21 mouse cellular contexts compared by ENCODE assay signal in the genomic region with DNA sequence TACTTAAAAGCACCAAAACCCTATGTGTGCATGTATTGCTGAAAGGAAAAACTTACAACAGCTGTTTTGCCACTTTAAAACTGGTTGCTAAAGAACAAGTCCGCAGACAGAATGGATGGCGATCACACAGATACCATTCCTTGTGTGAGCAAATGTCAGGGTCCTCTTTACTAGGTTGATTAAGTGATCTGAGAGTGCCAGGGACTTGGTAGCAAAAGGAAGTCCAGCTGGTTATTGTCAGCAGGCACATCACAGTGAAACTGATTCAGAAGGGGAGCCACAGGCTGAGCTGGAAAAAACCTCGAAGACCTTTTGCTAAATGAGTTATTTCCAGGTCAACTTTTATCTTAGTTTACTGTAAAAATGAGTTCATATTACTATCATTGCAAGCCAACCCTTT.
A peak's percentile ranks its signal among the peaks of the same experiment; 100 is the strongest.
DNase-seq lines count a peak whose midpoint lies in the region; ATAC-seq and TF ChIP-seq lines count a peak whose summit lies in the region.
"Had no signal": no experiment of that assay in that cellular context is flagged by ENCODE, and none has a peak within 500 bp of the region (broad histone marks: within the 10 kb centered on the region; RNA-seq: fewer than 3 reads in every experiment).

No protein-coding gene starts in this region.

- no peak overlapping the region for H3K4me2 ChIP-seq in intestine, embryonic 16.5 days (ENCODE audit: low read depth, low read length)
- no peak overlapping the region for H3K4me2 ChIP-seq in intestine, embryonic 15.5 days (replicated peaks)
- no peak overlapping the region for H3K4me2 ChIP-seq in lung, postnatal 0 days (replicated peaks; ENCODE audit: low read depth, low read length)
- H3K4me2 ChIP-seq: limb, embryonic 15.5 days; midbrain, embryonic 11.5 days had no signal

- TF ChIP-seq EP300 in lung, postnatal 0 days (IDR thresholded peaks at IDR 0.05) = no peak

- H3K36me3 ChIP-seq in heart, embryonic 10.5 days = no peaks in the 10 kb centered on the region
- no peaks in the 10 kb centered on the region for H3K36me3 ChIP-seq in intestine, embryonic 16.5 days (ENCODE audit: control insufficient read depth, insufficient read depth, low read length)
- H3K36me3 ChIP-seq in intestine, embryonic 15.5 days = no peaks in the 10 kb centered on the region
- no peaks in the 10 kb centered on the region for H3K36me3 ChIP-seq in lung, postnatal 0 days (ENCODE audit: insufficient read depth, low read length)
- H3K36me3 ChIP-seq: hindbrain, embryonic 10.5 days; limb, embryonic 15.5 days had no signal

- no peak for TF ChIP-seq CTCF in lung, postnatal 0 days (IDR thresholded peaks at IDR 0.05)

- peaks cover 49% of the 10 kb centered on the region for H3K4me1 ChIP-seq in heart, embryonic 10.5 days
- 0 out of 2 replicates have a peak, but pooled peaks cover 4% of the 10 kb centered on the region for H3K4me1 ChIP-seq in intestine, embryonic 16.5 days (ENCODE audit: control insufficient read depth, insufficient read depth, low read length)
- peaks cover 8% of the 10 kb centered on the region; the same call in 1 of the 2 replicates for H3K4me1 ChIP-seq in intestine, embryonic 15.5 days (replicated peaks)
- H3K4me1 ChIP-seq in lung, postnatal 0 days (ENCODE audit: insufficient read depth, low read depth, low read length) = peaks cover 8% of the 10 kb centered on the region

- DNase-seq in heart, embryonic 10.5 days (ENCODE audit: low spot score) = peak; percentile 70
- no peak for DNase-seq in heart, postnatal 25 days (ENCODE audit: low spot score)
- DNase-seq in lung, postnatal 0 days (ENCODE audit: low spot score) = peak; percentile 63
- peak; percentile 49 for DNase-seq in lung, postnatal 36 days
- no peak for DNase-seq in left cerebral cortex, adult 9 months (ENCODE audit: low spot score in 2 of 2)
- DNase-seq: adrenal gland, adult 2 months; cerebellum, adult 11 months; cerebellum, postnatal 10 days; forebrain, postnatal 0 days; kidney, postnatal 4 days; left cerebral cortex, postnatal 4 days; thymus, postnatal 14 days had no signal

- intact Hi-C loops in heart, postnatal 25 days (cut with DNase I) = no loop called here

- H3K27me3 ChIP-seq in heart, embryonic 10.5 days (ENCODE audit: insufficient read depth, poor library complexity, severe bottlenecking) = no peaks in the 10 kb centered on the region
- no peaks in the 10 kb centered on the region for H3K27me3 ChIP-seq in intestine, embryonic 16.5 days (replicated peaks; ENCODE audit: control insufficient read depth, insufficient read depth, low read length)
- H3K27me3 ChIP-seq in intestine, embryonic 15.5 days (replicated peaks) = no peaks in the 10 kb centered on the region
- no peaks in the 10 kb centered on the region for H3K27me3 ChIP-seq in lung, postnatal 0 days (replicated peaks; ENCODE audit: insufficient read depth, low read length)
- H3K27me3 ChIP-seq: limb, embryonic 15.5 days had no signal

- H3K4me3 ChIP-seq in heart, embryonic 10.5 days = no peak overlapping the region
- H3K4me3 ChIP-seq in intestine, embryonic 16.5 days (ENCODE audit: low read length) = no peak overlapping the region
- H3K4me3 ChIP-seq in intestine, embryonic 15.5 days (replicated peaks) = no peak overlapping the region
- no peak overlapping the region for H3K4me3 ChIP-seq in lung, postnatal 0 days (ENCODE audit: low read depth, low read length)
- H3K4me3 ChIP-seq: hindbrain, embryonic 10.5 days; limb, embryonic 15.5 days had no signal

- WGBS in heart, embryonic 10.5 days = 52% methylated on average over 3 of the region's 3 CpGs
- WGBS in intestine, embryonic 16.5 days = 52% methylated on average over 3 of the region's 3 CpGs
- WGBS in intestine, embryonic 15.5 days = 42% methylated on average over 3 of the region's 3 CpGs
- 46% methylated on average over 3 of the region's 3 CpGs for WGBS in lung, postnatal 0 days

- peak overlapping the region; percentile 16; the same call in 1 of the 2 replicates for H3K27ac ChIP-seq in heart, embryonic 10.5 days
- H3K27ac ChIP-seq in intestine, embryonic 16.5 days (ENCODE audit: low read length) = peak overlapping the region; percentile 5
- no peak overlapping the region for H3K27ac ChIP-seq in intestine, embryonic 15.5 days
- no peak overlapping the region for H3K27ac ChIP-seq in lung, postnatal 0 days (ENCODE audit: low read length)
- H3K27ac ChIP-seq: hindbrain, embryonic 10.5 days; limb, embryonic 15.5 days; liver, embryonic 14.5 days had no signal

- H3K9me3 ChIP-seq in heart, embryonic 10.5 days = no peaks in the 10 kb centered on the region
- H3K9me3 ChIP-seq in intestine, embryonic 16.5 days (ENCODE audit: control insufficient read depth, low read length) = no peaks in the 10 kb centered on the region
- no peaks in the 10 kb centered on the region for H3K9me3 ChIP-seq in intestine, embryonic 15.5 days
- no peaks in the 10 kb centered on the region for H3K9me3 ChIP-seq in lung, postnatal 0 days (ENCODE audit: low read length)
- H3K9me3 ChIP-seq: hindbrain, embryonic 10.5 days; limb, embryonic 15.5 days had no signal

- no peak overlapping the region for H3K9ac ChIP-seq in intestine, embryonic 16.5 days (ENCODE audit: low read depth, low read length)
- no peak overlapping the region for H3K9ac ChIP-seq in intestine, embryonic 15.5 days
- no peak overlapping the region for H3K9ac ChIP-seq in lung, postnatal 0 days (replicated peaks; ENCODE audit: low read depth)
- H3K9ac ChIP-seq: forebrain, postnatal 0 days; limb, embryonic 15.5 days; liver, embryonic 14.5 days had no signal

- no peak for ATAC-seq in intestine, embryonic 16.5 days
- no peak for ATAC-seq in intestine, embryonic 15.5 days
- ATAC-seq in lung, postnatal 0 days = peak; percentile 40; the same call in 1 of the 2 replicates
- ATAC-seq in frontal cortex, adult (ENCODE audit: low TSS enrichment) = no peak
- ATAC-seq: forebrain, postnatal 0 days; hindbrain, embryonic 16.5 days; intestine, postnatal 0 days had no signal

Comparison
In these comparisons a context has a peak if more than half of its experiments do, and no peak if none do; other contexts are left out.
1. DNase-seq: peak in heart, embryonic 10.5 days (single experiment), lung, postnatal 0 days (single experiment) and lung, postnatal 36 days (single experiment); none in heart, postnatal 25 days (single experiment) and left cerebral cortex, adult 9 months (0 of 2).
2. H3K27ac ChIP-seq: peak in heart, embryonic 10.5 days (single experiment) and intestine, embryonic 16.5 days (single experiment); none in intestine, embryonic 15.5 days (single experiment) and lung, postnatal 0 days (single experiment).